ENCODE assay signal across 30 mouse cellular contexts in genomic region chr6:90306315-90306975, GRCm38 (mm10). TPM values are rescaled to one million over a fixed set of nuclear protein-coding genes. Genes with fewer than 3 reads are reported as not detected.
DNase-seq lines count a peak whose midpoint lies in the region; ATAC-seq and TF ChIP-seq lines count a peak whose summit lies in the region.
"Had no signal": no experiment of that assay in that cellular context is flagged by ENCODE, and none has a peak within 500 bp of the region (broad histone marks: within the 10 kb centered on the region; RNA-seq: fewer than 3 reads in every experiment).

No protein-coding gene starts in this region.

- peaks cover 10% of the 10 kb centered on the region; the same call in 1 of the 2 replicates for H3K36me3 ChIP-seq in liver, adult 2 months (ENCODE audit: control insufficient read depth, insufficient read depth, low read length)
- H3K36me3 ChIP-seq in limb, embryonic 10.5 days = no peaks in the 10 kb centered on the region
- peaks cover 14% of the 10 kb centered on the region for H3K36me3 ChIP-seq in liver, embryonic 13.5 days
- 0 out of 2 replicates have a peak, but pooled peaks cover 2% of the 10 kb centered on the region for H3K36me3 ChIP-seq in liver, postnatal 0 days (replicated peaks; ENCODE audit: insufficient read depth, low read length)
- H3K36me3 ChIP-seq in lung, postnatal 0 days (ENCODE audit: insufficient read depth, low read length) = no peaks in the 10 kb centered on the region
- no peaks in the 10 kb centered on the region for H3K36me3 ChIP-seq in stomach, postnatal 0 days (ENCODE audit: control insufficient read depth, insufficient read depth, low read length)
- H3K36me3 ChIP-seq: embryonic facial prominence, embryonic 15.5 days; forebrain, embryonic 12.5 days; heart, embryonic 15.5 days; hindbrain, embryonic 10.5 days had no signal

- peak; percentile 55 for ATAC-seq in liver, embryonic 13.5 days (ENCODE audit: low read depth)
- ATAC-seq in liver, postnatal 0 days = peak; percentile 83
- ATAC-seq in lung, postnatal 0 days = no peak
- no peak for ATAC-seq in stomach, postnatal 0 days (ENCODE audit: low FRiP score, low TSS enrichment)
- ATAC-seq: forebrain, embryonic 16.5 days had no signal

- H3K9me3 ChIP-seq in limb, embryonic 10.5 days (replicated peaks) = peaks cover 5% of the 10 kb centered on the region; the same call in 1 of the 2 replicates
- H3K9me3 ChIP-seq in liver, embryonic 13.5 days (replicated peaks) = peaks cover 11% of the 10 kb centered on the region; the same call in 1 of the 2 replicates
- no peaks in the 10 kb centered on the region for H3K9me3 ChIP-seq in liver, postnatal 0 days (ENCODE audit: low read length)
- no peaks in the 10 kb centered on the region for H3K9me3 ChIP-seq in lung, postnatal 0 days (ENCODE audit: low read length)
- no peaks in the 10 kb centered on the region for H3K9me3 ChIP-seq in stomach, postnatal 0 days (ENCODE audit: control insufficient read depth, low read length)
- H3K9me3 ChIP-seq: embryonic facial prominence, embryonic 15.5 days; heart, embryonic 15.5 days had no signal

- peaks cover 6% of the 10 kb centered on the region; the same call in 1 of the 2 replicates for H3K79me2 ChIP-seq in liver, adult 2 months (ENCODE audit: control insufficient read depth, insufficient read depth, low read length)

- no peak for TF ChIP-seq POLR2A in liver, adult 2 months (IDR thresholded peaks at IDR 0.05; ENCODE audit: extremely low read depth, insufficient read depth, low read length)

- H3K27ac ChIP-seq in liver, adult 2 months (replicated peaks; ENCODE audit: insufficient read depth, low read depth, low read length) = peak overlapping the region; percentile 90
- no peak overlapping the region for H3K27ac ChIP-seq in limb, embryonic 10.5 days
- 0 out of 2 replicates have a peak overlapping the region, but pooled peaks have one; percentile 14 for H3K27ac ChIP-seq in liver, embryonic 13.5 days
- peak overlapping the region; percentile 44; the same call in 1 of the 2 replicates for H3K27ac ChIP-seq in liver, postnatal 0 days (ENCODE audit: low read depth)
- H3K27ac ChIP-seq in lung, postnatal 0 days (ENCODE audit: low read length) = no peak overlapping the region
- H3K27ac ChIP-seq in stomach, postnatal 0 days (replicated peaks) = no peak overlapping the region
- H3K27ac ChIP-seq: embryonic facial prominence, embryonic 15.5 days; forebrain, embryonic 12.5 days; heart, adult 2 months; heart, embryonic 15.5 days; hindbrain, embryonic 10.5 days had no signal

- H3K27me3 ChIP-seq in liver, adult 2 months (ENCODE audit: control insufficient read depth, insufficient read depth, low read length) = no peaks in the 10 kb centered on the region
- 0 out of 2 replicates have a peak, but pooled peaks cover 4% of the 10 kb centered on the region for H3K27me3 ChIP-seq in limb, embryonic 10.5 days (ENCODE audit: low read depth, poor library complexity, severe bottlenecking)
- H3K27me3 ChIP-seq in liver, embryonic 13.5 days = no peaks in the 10 kb centered on the region
- no peaks in the 10 kb centered on the region for H3K27me3 ChIP-seq in liver, postnatal 0 days (ENCODE audit: insufficient read depth, low read length)
- H3K27me3 ChIP-seq in lung, postnatal 0 days (replicated peaks; ENCODE audit: insufficient read depth, low read length) = no peaks in the 10 kb centered on the region
- H3K27me3 ChIP-seq in stomach, postnatal 0 days (ENCODE audit: control insufficient read depth, insufficient read depth, low read length) = no peaks in the 10 kb centered on the region
- H3K27me3 ChIP-seq: forebrain, embryonic 12.5 days; heart, embryonic 15.5 days had no signal

- WGBS in liver, adult 2 months = 32% methylated on average over 6 of the region's 6 CpGs
- WGBS in limb, embryonic 10.5 days = 90% methylated on average over 6 of the region's 6 CpGs
- WGBS in liver, embryonic 13.5 days (ENCODE audit: insufficient replicate concordance) = 62% methylated on average over 6 of the region's 6 CpGs
- 57% methylated on average over 6 of the region's 6 CpGs for WGBS in liver, postnatal 0 days (ENCODE audit: insufficient replicate concordance)
- 74% methylated on average over 6 of the region's 6 CpGs for WGBS in lung, postnatal 0 days
- 85% methylated on average over 6 of the region's 6 CpGs for WGBS in stomach, postnatal 0 days

- no peak overlapping the region for H3K4me3 ChIP-seq in liver, adult 2 months (ENCODE audit: insufficient read depth, low read depth, low read length)
- no peak overlapping the region for H3K4me3 ChIP-seq in limb, embryonic 10.5 days
- no peak overlapping the region for H3K4me3 ChIP-seq in liver, embryonic 13.5 days (replicated peaks)
- no peak overlapping the region for H3K4me3 ChIP-seq in liver, postnatal 0 days (ENCODE audit: low read depth, low read length)
- no peak overlapping the region for H3K4me3 ChIP-seq in lung, postnatal 0 days (ENCODE audit: low read depth, low read length)
- no peak overlapping the region for H3K4me3 ChIP-seq in stomach, postnatal 0 days (ENCODE audit: low read depth, low read length)
- H3K4me3 ChIP-seq: embryonic facial prominence, embryonic 15.5 days; erythroblast, embryonic 14.5 days; forebrain, embryonic 12.5 days; heart, adult 2 months; heart, embryonic 15.5 days; hindbrain, embryonic 10.5 days had no signal

- DNase-seq in liver, adult 2 months (ENCODE audit: extremely low read depth, low read depth, low spot score) = peak; percentile 97
- no peak for DNase-seq in liver
- peak; percentile 21 for DNase-seq in limb, embryonic 10.5 days (ENCODE audit: low spot score)
- DNase-seq in liver, embryonic 13.5 days = no peak
- DNase-seq in liver, postnatal 0 days = no peak
- no peak for DNase-seq in lung, postnatal 0 days (ENCODE audit: low spot score)
- no peak for DNase-seq in stomach, postnatal 0 days (ENCODE audit: low spot score)
- no peak for DNase-seq in spleen, postnatal 14 days (ENCODE audit: low spot score in 2 of 2)
- DNase-seq: adrenal gland, postnatal 10 days; cerebellum, adult 11 months; cerebellum, adult 8-10 months; cerebellum, postnatal 14 days; embryo, embryonic 11 days; gastrocnemius, postnatal 10 days; heart, adult 2 months; heart, postnatal 14 days had no signal

- no peak for TF ChIP-seq EP300 in liver, postnatal 0 days (IDR thresholded peaks at IDR 0.05; ENCODE audit: low read depth)
- no peak for TF ChIP-seq EP300 in lung, postnatal 0 days (IDR thresholded peaks at IDR 0.05)
- no peak for TF ChIP-seq EP300 in stomach, postnatal 0 days (optimal IDR thresholded peaks at IDR 0.05)

- no peak for TF ChIP-seq CTCF in liver, adult 2 months (IDR thresholded peaks at IDR 0.05; ENCODE audit: low read depth, low read length)
- TF ChIP-seq CTCF in liver, postnatal 0 days (IDR thresholded peaks at IDR 0.05; ENCODE audit: low read depth) = no peak
- TF ChIP-seq CTCF in lung, postnatal 0 days (IDR thresholded peaks at IDR 0.05) = no peak
- no peak for TF ChIP-seq CTCF in stomach, postnatal 0 days (IDR thresholded peaks at IDR 0.05; ENCODE audit: low read depth)

- H3K4me2 ChIP-seq in liver, embryonic 13.5 days = no peak overlapping the region
- no peak overlapping the region for H3K4me2 ChIP-seq in liver, postnatal 0 days (ENCODE audit: low read depth, low read length)
- H3K4me2 ChIP-seq in lung, postnatal 0 days (replicated peaks; ENCODE audit: low read depth, low read length) = no peak overlapping the region
- no peak overlapping the region for H3K4me2 ChIP-seq in stomach, postnatal 0 days (replicated peaks; ENCODE audit: low read depth)
- H3K4me2 ChIP-seq: embryonic facial prominence, embryonic 15.5 days; forebrain, embryonic 12.5 days; heart, embryonic 11.5 days; heart, embryonic 15.5 days had no signal

- peaks cover 12% of the 10 kb centered on the region for H3K4me1 ChIP-seq in liver, adult 2 months (ENCODE audit: control insufficient read depth, insufficient read depth, low read length)
- no peaks in the 10 kb centered on the region for H3K4me1 ChIP-seq in limb, embryonic 10.5 days
- no peaks in the 10 kb centered on the region for H3K4me1 ChIP-seq in liver, embryonic 13.5 days (replicated peaks)
- peaks cover 5% of the 10 kb centered on the region for H3K4me1 ChIP-seq in liver, postnatal 0 days (ENCODE audit: insufficient read depth)
- no peaks in the 10 kb centered on the region for H3K4me1 ChIP-seq in lung, postnatal 0 days (ENCODE audit: insufficient read depth, low read depth, low read length)
- H3K4me1 ChIP-seq in stomach, postnatal 0 days (replicated peaks; ENCODE audit: control insufficient read depth, insufficient read depth) = no peaks in the 10 kb centered on the region
- H3K4me1 ChIP-seq: embryonic facial prominence, embryonic 15.5 days; forebrain, embryonic 12.5 days; heart, embryonic 15.5 days; hindbrain, embryonic 10.5 days had no signal

- H3K9ac ChIP-seq in liver, adult 2 months (ENCODE audit: low read depth, low read length) = peak overlapping the region; percentile 52
- H3K9ac ChIP-seq in liver, embryonic 13.5 days = no peak overlapping the region
- H3K9ac ChIP-seq in liver, postnatal 0 days (replicated peaks) = no peak overlapping the region
- H3K9ac ChIP-seq in lung, postnatal 0 days (replicated peaks; ENCODE audit: low read depth) = no peak overlapping the region
- H3K9ac ChIP-seq in stomach, postnatal 0 days (ENCODE audit: low read length) = no peak overlapping the region
- H3K9ac ChIP-seq: embryonic facial prominence, embryonic 15.5 days; forebrain, embryonic 12.5 days; heart, embryonic 15.5 days had no signal

RNA-seq across cellular contexts. Expression of gene BC048671, which starts 5.4 kb away (rescaled TPM):
- not detected in 2 replicates for total RNA-seq in liver, adult 2 months (2014; rRNA removed)
- polyA plus RNA-seq in liver, adult 2 months (2012; rRNA removed) = not detected in 2 replicates
- not detected in 2 replicates for polyA plus RNA-seq in limb, embryonic 10.5 days (2016; fragmentation: Nextera tagmentation; extraction: Ambion mirVana)
- not detected in 2 replicates for polyA plus RNA-seq in liver, embryonic 13.5 days (2015; fragmentation: Nextera tagmentation; extraction: Ambion mirVana)
- polyA plus RNA-seq in liver, postnatal 0 days (2015; fragmentation: Nextera tagmentation; extraction: Ambion mirVana) = not detected in 2 replicates
- polyA plus RNA-seq in lung, postnatal 0 days (2015; fragmentation: Nextera tagmentation; extraction: Ambion mirVana) = not detected in 2 replicates
- polyA plus RNA-seq in stomach, postnatal 0 days (2015; fragmentation: Nextera tagmentation; extraction: Ambion mirVana) = 0.28 and 0.33 TPM in 2 replicates
- total RNA-seq: adrenal gland, postnatal 10 days; adrenal gland, postnatal 4 days; common myeloid progenitor, adult 5-6 weeks; ES-E14; gastrocnemius, postnatal 10 days; gastrocnemius, postnatal 4 days; heart, adult 2 months; heart, postnatal 14 days had no signal
- polyA plus RNA-seq: brain, embryonic 14.5 days; embryonic facial prominence, embryonic 11.5 days; embryonic facial prominence, embryonic 15.5 days; erythroblast, embryonic 14.5 days; forebrain, embryonic 12.5 days; forebrain, embryonic 16.5 days; frontal cortex, adult 2 months; heart, embryonic 11.5 days; heart, embryonic 15.5 days; hindbrain, embryonic 10.5 days had no signal

RNA-seq across cellular contexts. Expression of gene Chst13, which starts 18.5 kb away (rescaled TPM):
- 9.3 and 11.9 TPM in 2 replicates for total RNA-seq in liver, adult 2 months (2014; rRNA removed)
- polyA plus RNA-seq in liver, adult 2 months (2012; rRNA removed) = 26.8 and 42.7 TPM in 2 replicates
- polyA plus RNA-seq in limb, embryonic 10.5 days (2016; fragmentation: Nextera tagmentation; extraction: Ambion mirVana) = 0.09 TPM in 1 of 2 replicates, not detected in the other
- 16.9 and 17.2 TPM in 2 replicates for polyA plus RNA-seq in liver, embryonic 13.5 days (2015; fragmentation: Nextera tagmentation; extraction: Ambion mirVana)
- 10.3 and 14.0 TPM in 2 replicates for polyA plus RNA-seq in liver, postnatal 0 days (2015; fragmentation: Nextera tagmentation; extraction: Ambion mirVana)
- polyA plus RNA-seq in lung, postnatal 0 days (2015; fragmentation: Nextera tagmentation; extraction: Ambion mirVana) = 0.08 and 0.10 TPM in 2 replicates
- polyA plus RNA-seq in stomach, postnatal 0 days (2015; fragmentation: Nextera tagmentation; extraction: Ambion mirVana) = 0.40 and 0.87 TPM in 2 replicates
- total RNA-seq: common myeloid progenitor, adult 5-6 weeks; gastrocnemius, postnatal 4 days; heart, adult 2 months had no signal
- polyA plus RNA-seq: embryonic facial prominence, embryonic 11.5 days; erythroblast, embryonic 14.5 days; forebrain, embryonic 12.5 days; forebrain, embryonic 16.5 days; heart, embryonic 15.5 days; hindbrain, embryonic 10.5 days had no signal

RNA-seq across cellular contexts. Expression of gene Uroc1, which starts 26.6 kb away (rescaled TPM):
- 239 and 296 TPM in 2 replicates for total RNA-seq in liver, adult 2 months (2014; rRNA removed)
- 399 and 420 TPM in 2 replicates for polyA plus RNA-seq in liver, adult 2 months (2012; rRNA removed)
- 0.15 and 0.16 TPM in 2 replicates for polyA plus RNA-seq in limb, embryonic 10.5 days (2016; fragmentation: Nextera tagmentation; extraction: Ambion mirVana)
- polyA plus RNA-seq in liver, embryonic 13.5 days (2015; fragmentation: Nextera tagmentation; extraction: Ambion mirVana) = 6.3 and 7.9 TPM in 2 replicates
- 48.6 and 51.0 TPM in 2 replicates for polyA plus RNA-seq in liver, postnatal 0 days (2015; fragmentation: Nextera tagmentation; extraction: Ambion mirVana)
- polyA plus RNA-seq in lung, postnatal 0 days (2015; fragmentation: Nextera tagmentation; extraction: Ambion mirVana) = not detected in 2 replicates
- polyA plus RNA-seq in stomach, postnatal 0 days (2015; fragmentation: Nextera tagmentation; extraction: Ambion mirVana) = 0.16 and 0.33 TPM in 2 replicates
- total RNA-seq: common myeloid progenitor, adult 5-6 weeks; gastrocnemius, postnatal 10 days; heart, adult 2 months; heart, postnatal 14 days had no signal
- polyA plus RNA-seq: brain, embryonic 14.5 days; embryonic facial prominence, embryonic 11.5 days; erythroblast, embryonic 14.5 days; forebrain, embryonic 12.5 days; forebrain, embryonic 16.5 days; frontal cortex, adult 2 months; heart, adult 2 months; heart, embryonic 11.5 days; heart, embryonic 15.5 days; hindbrain, embryonic 10.5 days had no signal

Comparison
In these comparisons a context has a peak if more than half of its experiments do, and no peak if none do; other contexts are left out.
1. DNase-seq: peak in liver, adult 2 months (single experiment) and limb, embryonic 10.5 days (single experiment); none in liver (single experiment), liver, embryonic 13.5 days (single experiment), liver, postnatal 0 days (single experiment), lung, postnatal 0 days (single experiment), stomach, postnatal 0 days (single experiment) and spleen, postnatal 14 days (0 of 2).
2. H3K27ac ChIP-seq: peak in liver, adult 2 months (single experiment), liver, embryonic 13.5 days (single experiment) and liver, postnatal 0 days (single experiment); none in limb, embryonic 10.5 days (single experiment), lung, postnatal 0 days (single experiment) and stomach, postnatal 0 days (single experiment).
3. ATAC-seq: peak in liver, embryonic 13.5 days (single experiment) and liver, postnatal 0 days (single experiment); none in lung, postnatal 0 days (single experiment) and stomach, postnatal 0 days (single experiment).